Mouse (Mus musculus) lung, embryonic 14.5 days (tissue): Measurements from ENCODE around the gene Ifngr2. TPM values are rescaled to one million over a fixed set of nuclear protein-coding genes. Genes with fewer than 3 reads are reported as not detected.

Experiments
- ATAC-seq: fragments of 200-750 bp; cut with Nextera tagmentation; 2 replicates; pipeline ENCODE4 v1.8.0; 2017; ENCODE audit warnings: mild to moderate bottlenecking, moderate TSS enrichment, moderate library complexity; ENCODE audit not compliant: insufficient read depth
- DNase-seq: peaks from one replicate; pipeline ENCODE4 v3.0.0-alpha.2; 2015
- H3K27ac ChIP-seq: fragments of 300-500 bp; sonication (generic); 2 replicates; pipeline ENCODE4 v1.5.1; 2014; ENCODE audit warnings: low read depth, mild to moderate bottlenecking, moderate library complexity
- H3K27me3 ChIP-seq: fragments of 300-500 bp; sonication (generic); 2 replicates; pipeline ENCODE4 v1.6.1; 2014; ENCODE audit warnings: low read length, control low read depth; ENCODE audit not compliant: insufficient read depth
- H3K36me3 ChIP-seq: fragments of 300-500 bp; sonication (generic); 2 replicates; pipeline ENCODE4 v1.6.1; 2014; ENCODE audit warnings: control low read depth; ENCODE audit not compliant: insufficient read depth
- H3K4me1 ChIP-seq: fragments of 300-500 bp; sonication (generic); 2 replicates; pipeline ENCODE4 v1.6.1; 2014; ENCODE audit warnings: antibody characterized with exemption, control low read depth; ENCODE audit not compliant: insufficient read depth
- H3K4me2 ChIP-seq: fragments of 300-500 bp; sonication (generic); 2 replicates; pipeline ENCODE4 v1.6.1; 2014; ENCODE audit warnings: mild to moderate bottlenecking
- H3K4me3 ChIP-seq: fragments of 300-500 bp; sonication (generic); 2 replicates; pipeline ENCODE4 v1.5.1; 2014; ENCODE audit warnings: low read depth, low read length
- H3K9ac ChIP-seq: fragments of 300-500 bp; sonication (generic); 2 replicates; pipeline ENCODE4 v1.6.1; 2014
- H3K9me3 ChIP-seq: fragments of 300-500 bp; sonication (generic); 2 replicates; pipeline ENCODE4 v1.6.1; 2016; ENCODE audit warnings: low read depth, low read length, control low read depth
- CTCF ChIP-seq: IDR thresholded peaks from 2 replicates; pipeline ENCODE4 v1.5.1; 2016; ENCODE audit warnings: antibody characterized with exemption, low read depth
- WGBS: fragments of 180-500 bp; shearing (Covaris S2); extraction: QIAGEN DNeasy Blood & Tissue Kit; methylation state at CpG from one replicate; pipeline ENCODE4 v1.1.7; 2014; 5-methylcytosine and 5-hydroxymethylcytosine counted together
- microRNA-seq: library from miRNA; unstranded; fragments of <30 nt; microRNA quantifications from one replicate; pipeline ENCODE4, GENCODE M21; 2016; ENCODE audit warnings: borderline number of aligned reads
- polyA plus RNA-seq: library from polyadenylated mRNA; unstranded; fragments of >200 nt; fragmentation: Nextera tagmentation; extraction: Ambion mirVana; gene quantifications from 2 replicates; pipeline ENCODE4 v1.2.1, GENCODE M21; 2014

Gene Ifngr2
- polyA plus RNA-seq, 1 experiment from 2014 or later = 47.7 TPM

DNA sequence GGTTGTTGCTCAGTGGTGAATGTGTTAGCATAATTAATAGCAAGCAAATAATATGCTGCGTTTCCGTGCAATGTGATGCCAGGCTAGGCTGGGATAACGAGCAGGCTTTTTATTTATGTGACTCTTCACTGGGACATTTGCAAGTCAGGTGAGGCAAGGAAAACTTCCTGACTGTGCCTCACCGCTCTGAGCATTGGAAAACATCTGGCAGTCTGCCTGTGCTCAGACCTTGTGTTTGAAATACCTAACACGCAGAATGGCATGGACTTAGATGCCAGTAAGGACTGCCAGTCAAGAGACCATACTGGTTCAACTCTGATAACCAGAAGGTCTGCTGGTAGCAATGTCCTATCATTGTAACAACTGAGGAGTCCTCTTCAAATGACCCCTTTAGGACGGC lies 58.3 kb downstream of the Ifngr2 start:
- H3K4me1 ChIP-seq = no peaks in the 10 kb centered on the region
- 79% methylated on average over 6 of the region's 6 CpGs for WGBS
- no peak for TF ChIP-seq CTCF
- DNase-seq (no peak), ATAC-seq (no peak)
- no peak overlapping the region for H3K4me2 ChIP-seq
- H3K27me3 ChIP-seq = no peaks in the 10 kb centered on the region
- no peak overlapping the region for H3K9ac ChIP-seq
- H3K27ac ChIP-seq = no peak overlapping the region
- H3K9me3 ChIP-seq = no peaks in the 10 kb centered on the region
- H3K36me3 ChIP-seq = no peaks in the 10 kb centered on the region
- no peak overlapping the region for H3K4me3 ChIP-seq

DNA sequence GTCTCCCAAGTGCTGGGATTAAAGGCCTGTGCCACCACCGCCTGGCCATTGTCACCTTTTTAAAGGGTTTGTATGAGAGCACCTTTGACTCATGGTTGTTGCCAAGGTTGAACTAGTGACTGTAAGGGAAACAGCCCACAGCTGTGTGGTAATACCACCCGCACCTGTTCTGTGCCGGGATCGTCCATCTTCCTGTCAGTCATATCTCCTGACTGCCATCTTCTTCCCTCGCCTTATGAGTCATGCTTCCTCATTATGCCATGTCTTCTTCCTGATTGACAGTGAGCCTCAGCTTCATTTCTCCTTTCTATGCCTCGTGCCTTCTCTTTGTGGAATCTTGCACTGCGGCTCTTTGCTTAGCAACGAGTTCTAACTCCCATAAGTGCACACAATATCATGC lies 60.1 kb downstream of the Ifngr2 start:
- Histone ChIP-seq H3K4me2 (no peak overlapping the region), H3K4me1 (no peaks in the 10 kb centered on the region), H3K9ac (no peak overlapping the region), H3K27ac (no peak overlapping the region), H3K4me3 (no peak overlapping the region), H3K27me3 (no peaks in the 10 kb centered on the region), H3K9me3 (no peaks in the 10 kb centered on the region), H3K36me3 (no peaks in the 10 kb centered on the region)
- DNase-seq (no peak), ATAC-seq (no peak)
- TF ChIP-seq CTCF = no peak
- 88% methylated on average over 8 of the region's 8 CpGs for WGBS

DNA sequence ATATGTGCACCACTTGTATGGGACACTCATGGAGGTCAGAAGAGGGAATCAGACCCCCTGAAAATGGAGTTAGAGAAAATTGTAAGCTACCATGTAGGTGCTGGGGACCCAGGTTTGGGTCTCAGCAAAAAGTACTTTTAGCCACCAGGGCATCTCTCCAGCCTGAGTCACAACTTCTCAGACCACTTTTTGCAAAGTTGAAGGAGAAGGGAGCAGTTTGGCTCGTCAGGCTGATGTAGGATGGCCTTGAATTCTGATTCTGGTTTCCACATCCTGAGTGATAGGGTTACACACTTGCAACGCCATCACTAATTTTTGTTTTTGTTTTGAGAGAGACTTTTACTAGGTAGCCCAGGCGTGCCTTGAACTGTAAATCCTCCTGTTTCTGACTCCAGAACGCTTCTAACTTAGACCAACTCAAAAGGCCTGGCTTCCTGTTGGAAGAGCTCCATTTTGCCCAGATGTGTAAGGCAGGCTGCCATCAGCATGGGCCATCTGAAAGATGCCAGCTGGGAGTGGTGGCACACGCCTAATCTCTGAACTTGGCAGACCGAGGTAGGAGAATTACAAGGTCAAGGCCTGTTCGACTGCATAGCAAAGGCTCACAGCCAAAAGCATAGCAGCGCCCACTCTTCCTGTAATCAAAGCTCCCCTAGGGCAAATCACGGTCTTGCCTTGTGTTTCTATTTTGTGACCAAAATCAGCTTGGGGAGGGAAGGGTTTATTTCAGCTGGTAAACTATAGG lies 62.8 kb downstream of the Ifngr2 start:
- Histone ChIP-seq H3K9me3 (no peaks in the 10 kb centered on the region), H3K4me3 (no peak overlapping the region), H3K4me2 (no peak overlapping the region), H3K9ac (no peak overlapping the region), H3K27ac (no peak overlapping the region), H3K4me1 (no peaks in the 10 kb centered on the region), H3K27me3 (no peaks in the 10 kb centered on the region), H3K36me3 (no peaks in the 10 kb centered on the region)
- TF ChIP-seq CTCF = no peak
- DNase-seq (peak; percentile 13), ATAC-seq (no peak)
- WGBS = 62% methylated on average over 9 of the region's 9 CpGs

DNA sequence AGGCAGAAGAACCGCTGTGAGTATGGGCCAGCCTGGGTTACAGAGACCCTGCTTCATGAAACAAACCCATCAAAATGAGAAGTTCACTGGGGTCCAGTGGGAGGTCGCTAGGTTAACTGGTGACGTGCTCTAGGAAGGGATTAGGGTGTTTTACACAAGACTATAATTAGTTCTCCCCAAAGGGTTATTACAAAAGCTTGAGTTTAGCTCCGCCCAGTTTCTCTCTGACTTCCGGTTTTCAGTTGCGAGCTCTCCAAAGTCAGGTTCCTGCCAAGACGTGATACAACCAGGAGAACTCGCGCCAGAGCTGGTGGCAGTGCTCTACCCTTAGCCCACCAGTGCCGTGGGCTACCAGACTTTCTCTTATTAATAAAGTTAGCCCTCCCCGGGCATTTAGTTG lies 64.4 kb downstream of the Ifngr2 start:
- Histone ChIP-seq H3K4me3 (no peak overlapping the region), H3K9ac (no peak overlapping the region), H3K4me1 (no peaks in the 10 kb centered on the region), H3K36me3 (no peaks in the 10 kb centered on the region), H3K4me2 (no peak overlapping the region), H3K27ac (no peak overlapping the region), H3K9me3 (no peaks in the 10 kb centered on the region), H3K27me3 (no peaks in the 10 kb centered on the region)
- TF ChIP-seq CTCF = no peak
- ATAC-seq (no peak), DNase-seq (peak; percentile 31)
- 69% methylated on average over 11 of the region's 11 CpGs for WGBS

DNA sequence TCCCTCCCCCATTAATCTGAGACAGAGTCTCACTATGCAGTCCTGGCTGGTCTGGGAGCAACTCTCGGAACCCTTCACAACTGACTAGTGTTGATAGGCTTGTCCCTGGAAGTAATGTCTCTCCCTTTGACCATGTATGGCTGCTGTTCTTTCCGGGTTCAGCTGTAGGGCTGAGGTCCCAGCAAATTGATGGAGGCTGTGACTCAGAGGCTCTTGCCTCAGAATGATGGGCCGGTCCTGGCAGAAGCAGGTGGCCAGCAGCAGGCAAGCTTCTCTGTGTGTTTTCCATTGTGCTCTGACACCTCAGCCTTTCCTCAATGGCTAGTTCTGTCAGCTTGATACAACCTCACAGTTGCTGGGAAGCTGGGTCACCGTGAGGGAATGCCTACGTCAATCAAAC lies 65.7 kb downstream of the Ifngr2 start:
- 60% methylated on average over 5 of the region's 5 CpGs for WGBS
- no peaks in the 10 kb centered on the region for H3K4me1 ChIP-seq
- H3K4me2 ChIP-seq = no peak overlapping the region
- no peak overlapping the region for H3K9ac ChIP-seq
- H3K27me3 ChIP-seq = no peaks in the 10 kb centered on the region
- H3K9me3 ChIP-seq = no peaks in the 10 kb centered on the region
- no peak overlapping the region for H3K27ac ChIP-seq
- H3K4me3 ChIP-seq = no peak overlapping the region
- TF ChIP-seq CTCF = no peak
- H3K36me3 ChIP-seq = no peaks in the 10 kb centered on the region
- DNase-seq (no peak), ATAC-seq (no peak)

DNA sequence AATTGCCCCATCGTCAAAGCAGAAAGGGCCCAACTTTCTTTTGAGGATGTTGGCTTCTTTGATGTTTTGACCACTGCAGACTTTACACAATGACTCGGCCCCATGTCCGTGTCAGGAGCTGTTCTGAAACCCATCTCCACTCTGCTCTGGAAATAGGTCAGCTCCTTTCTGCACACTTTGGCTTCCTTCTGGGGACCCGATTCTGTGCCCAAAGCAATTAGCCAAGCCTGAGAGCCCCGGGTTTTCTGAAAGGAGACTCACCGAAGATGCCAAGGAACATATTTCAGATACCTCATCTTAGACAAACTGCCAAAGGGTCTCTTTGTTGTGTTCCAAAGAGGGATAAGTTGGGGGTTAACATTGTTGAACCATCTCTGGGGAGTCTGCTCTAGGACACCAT lies 67.7 kb downstream of the Ifngr2 start:
- no peak overlapping the region for H3K4me2 ChIP-seq
- 76% methylated on average over 6 of the region's 6 CpGs for WGBS
- DNase-seq (no peak), ATAC-seq (no peak)
- no peak overlapping the region for H3K9ac ChIP-seq
- H3K36me3 ChIP-seq = no peaks in the 10 kb centered on the region
- H3K27ac ChIP-seq = no peak overlapping the region
- no peak overlapping the region for H3K4me3 ChIP-seq
- TF ChIP-seq CTCF = no peak
- H3K4me1 ChIP-seq = no peaks in the 10 kb centered on the region
- H3K27me3 ChIP-seq = no peaks in the 10 kb centered on the region
- H3K9me3 ChIP-seq = no peaks in the 10 kb centered on the region

Small RNAs within 50 kb of the gene (microRNA-seq; reads per million reads assigned to microRNA genes)
- gene Mir6367 = not detected

Other genes starting within 250 kb of the Ifngr2 start
- gene Ifnar2, start 174.3 kb upstream of the Ifngr2 start, polyA plus RNA-seq = 54.1 and 62.0 TPM in 2 replicates
- gene Gm21970, start 155.4 kb upstream of the Ifngr2 start, polyA plus RNA-seq = 0.47 TPM in 1 of 2 replicates, not detected in the other
- 32.8 and 36.4 TPM in 2 replicates for gene Il10rb, start 140.9 kb upstream of the Ifngr2 start, polyA plus RNA-seq
- 73.3 and 73.6 TPM in 2 replicates for gene Ifnar1, start 61.8 kb upstream of the Ifngr2 start, polyA plus RNA-seq
- 33.1 and 37.2 TPM in 2 replicates for gene Tmem50b, start 50.7 kb downstream of the Ifngr2 start, polyA plus RNA-seq
- gene Dnajc28, start 72.0 kb downstream of the Ifngr2 start, polyA plus RNA-seq = 2.5 and 2.7 TPM in 2 replicates
- 113 and 129 TPM in 2 replicates for gene Gart, start 99.9 kb downstream of the Ifngr2 start, polyA plus RNA-seq
- 149 and 155 TPM in 2 replicates for gene Son, start 100.4 kb downstream of the Ifngr2 start, polyA plus RNA-seq
- 34.4 and 35.9 TPM in 2 replicates for gene Donson, start 141.7 kb downstream of the Ifngr2 start, polyA plus RNA-seq
- 69.7 and 74.5 TPM in 2 replicates for gene Cryzl1, start 181.9 kb downstream of the Ifngr2 start, polyA plus RNA-seq
- 25.4 and 28.5 TPM in 2 replicates for gene Itsn1, start 182.2 kb downstream of the Ifngr2 start, polyA plus RNA-seq